Mouse (Mus musculus) neural tube, embryonic 11.5 days (tissue): ENCODE measurements around the gene Gsk3a. TPM values are rescaled to one million over a fixed set of nuclear protein-coding genes. Genes with fewer than 3 reads are reported as not detected.

Source experiments
- ATAC-seq: fragments of 200-750 bp; cut with Nextera tagmentation; 2 replicates; pipeline ENCODE4 v1.8.0; 2017; ENCODE audit warnings: moderate number of reproducible peaks, mild to moderate bottlenecking, moderate TSS enrichment, moderate library complexity; ENCODE audit not compliant: insufficient read depth, low FRiP score, low TSS enrichment
- DNase-seq: peaks from one replicate; pipeline ENCODE4 v3.0.0-alpha.2; 2015; ENCODE audit warnings: low spot score
- H3K27ac ChIP-seq: fragments of 300-500 bp; sonication (generic); 2 replicates; pipeline ENCODE4 v1.5.1; 2014; ENCODE audit warnings: low read depth, mild to moderate bottlenecking, low read length
- H3K27me3 ChIP-seq: fragments of 300-500 bp; sonication (generic); 2 replicates; pipeline ENCODE4 v1.6.1; 2014; ENCODE audit warnings: mild to moderate bottlenecking, low read length, mixed read lengths; ENCODE audit not compliant: control insufficient read depth, insufficient read depth
- H3K36me3 ChIP-seq: fragments of 300-500 bp; sonication (generic); 2 replicates; pipeline ENCODE4 v1.6.1; 2014; ENCODE audit warnings: mild to moderate bottlenecking, low read length, moderate library complexity, mixed read lengths; ENCODE audit not compliant: control insufficient read depth, insufficient read depth
- H3K4me1 ChIP-seq: fragments of 300-500 bp; sonication (generic); 2 replicates; pipeline ENCODE4 v1.6.1; 2014; ENCODE audit warnings: low read length, mixed read lengths; ENCODE audit not compliant: control insufficient read depth, insufficient read depth
- H3K4me2 ChIP-seq: fragments of 300-500 bp; sonication (generic); 2 replicates; pipeline ENCODE4 v1.6.1; 2014; ENCODE audit warnings: low read depth, mild to moderate bottlenecking, moderate library complexity
- H3K4me3 ChIP-seq: fragments of 300-500 bp; sonication (generic); 2 replicates; pipeline ENCODE4 v1.5.1; 2014; ENCODE audit warnings: low read depth, low read length
- H3K9ac ChIP-seq: fragments of 300-500 bp; sonication (generic); 2 replicates; pipeline ENCODE4 v1.6.1; 2014; ENCODE audit warnings: mild to moderate bottlenecking, low read length
- H3K9me3 ChIP-seq: fragments of 300-500 bp; sonication (generic); 2 replicates; pipeline ENCODE4 v1.6.1; 2016; ENCODE audit warnings: low read length; ENCODE audit not compliant: control insufficient read depth
- WGBS: fragments of 180-500 bp; shearing (Covaris S2); extraction: QIAGEN DNeasy Blood & Tissue Kit; methylation state at CpG from one replicate; pipeline ENCODE4 v1.1.7; 2014; 5-methylcytosine and 5-hydroxymethylcytosine counted together
- polyA plus RNA-seq: library from polyadenylated mRNA; unstranded; fragments of >200 nt; fragmentation: Nextera tagmentation; extraction: Ambion mirVana; gene quantifications from 2 replicates; pipeline ENCODE4 v1.2.1, GENCODE M21; 2014

The Gsk3a gene
- polyA plus RNA-seq, 1 experiment from 2014 or later, result 19.7 TPM

DNA sequence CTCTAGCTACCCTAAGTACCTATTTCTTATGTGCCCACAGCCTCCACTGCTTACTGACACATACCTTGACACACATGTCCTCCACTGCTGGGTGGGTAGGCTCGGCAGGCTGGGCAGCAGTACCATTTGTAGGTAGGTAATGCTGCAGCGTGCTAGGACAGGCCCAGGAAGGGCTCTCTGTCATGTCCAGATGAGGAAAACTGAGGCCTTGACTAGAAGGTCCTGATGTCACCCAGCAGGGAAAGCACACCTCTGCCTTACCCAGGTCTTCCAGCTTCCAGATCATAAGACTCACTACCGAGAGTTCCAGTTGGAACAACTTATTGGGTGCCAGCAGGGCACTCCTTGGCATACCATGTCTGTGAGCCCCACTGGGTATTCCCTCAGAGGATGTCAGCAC, 37.3 kb upstream of the Gsk3a start:
- Histone ChIP-seq H3K4me2 (no peak overlapping the region), H3K9me3 (no peaks in the 10 kb centered on the region), H3K27me3 (no peaks in the 10 kb centered on the region), H3K36me3 (no peaks in the 10 kb centered on the region; the same call in 1 of the 2 replicates), H3K4me1 (peaks cover 17% of the 10 kb centered on the region), H3K9ac (no peak overlapping the region), H3K4me3 (no peak overlapping the region), H3K27ac (no peak overlapping the region)
- 84% methylated on average over 3 of the region's 3 CpGs for WGBS
- ATAC-seq (no peak), DNase-seq (no peak)

DNA sequence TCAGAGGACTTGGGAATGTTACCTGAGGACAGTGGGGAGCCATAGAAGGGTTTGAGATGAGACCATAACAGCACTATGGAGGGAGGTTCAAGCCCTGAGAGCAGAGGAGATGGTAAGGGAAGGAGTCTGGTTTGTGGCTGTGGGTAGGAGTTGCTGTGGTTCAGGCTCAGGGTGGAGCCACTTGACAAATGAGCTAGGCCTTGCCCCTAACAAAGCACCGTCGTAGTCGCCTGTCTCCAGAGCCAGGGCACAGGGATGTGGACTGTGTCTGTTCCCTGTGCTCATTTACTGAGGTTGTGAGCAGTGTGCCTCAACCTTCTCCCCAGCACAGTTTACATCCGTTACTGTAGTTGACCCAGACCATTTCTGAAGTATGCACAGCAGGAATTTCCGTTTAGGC, 36.9 kb upstream of the Gsk3a start:
- H3K4me2 ChIP-seq, result no peak overlapping the region
- no peak overlapping the region for H3K9ac ChIP-seq
- no peaks in the 10 kb centered on the region for H3K9me3 ChIP-seq
- no peak for ATAC-seq
- no peaks in the 10 kb centered on the region for H3K27me3 ChIP-seq
- no peaks in the 10 kb centered on the region; the same call in 1 of the 2 replicates for H3K36me3 ChIP-seq
- no peak overlapping the region for H3K4me3 ChIP-seq
- DNase-seq, result no peak
- 60% methylated on average over 5 of the region's 5 CpGs for WGBS
- peaks cover 13% of the 10 kb centered on the region for H3K4me1 ChIP-seq
- H3K27ac ChIP-seq, result no peak overlapping the region

DNA sequence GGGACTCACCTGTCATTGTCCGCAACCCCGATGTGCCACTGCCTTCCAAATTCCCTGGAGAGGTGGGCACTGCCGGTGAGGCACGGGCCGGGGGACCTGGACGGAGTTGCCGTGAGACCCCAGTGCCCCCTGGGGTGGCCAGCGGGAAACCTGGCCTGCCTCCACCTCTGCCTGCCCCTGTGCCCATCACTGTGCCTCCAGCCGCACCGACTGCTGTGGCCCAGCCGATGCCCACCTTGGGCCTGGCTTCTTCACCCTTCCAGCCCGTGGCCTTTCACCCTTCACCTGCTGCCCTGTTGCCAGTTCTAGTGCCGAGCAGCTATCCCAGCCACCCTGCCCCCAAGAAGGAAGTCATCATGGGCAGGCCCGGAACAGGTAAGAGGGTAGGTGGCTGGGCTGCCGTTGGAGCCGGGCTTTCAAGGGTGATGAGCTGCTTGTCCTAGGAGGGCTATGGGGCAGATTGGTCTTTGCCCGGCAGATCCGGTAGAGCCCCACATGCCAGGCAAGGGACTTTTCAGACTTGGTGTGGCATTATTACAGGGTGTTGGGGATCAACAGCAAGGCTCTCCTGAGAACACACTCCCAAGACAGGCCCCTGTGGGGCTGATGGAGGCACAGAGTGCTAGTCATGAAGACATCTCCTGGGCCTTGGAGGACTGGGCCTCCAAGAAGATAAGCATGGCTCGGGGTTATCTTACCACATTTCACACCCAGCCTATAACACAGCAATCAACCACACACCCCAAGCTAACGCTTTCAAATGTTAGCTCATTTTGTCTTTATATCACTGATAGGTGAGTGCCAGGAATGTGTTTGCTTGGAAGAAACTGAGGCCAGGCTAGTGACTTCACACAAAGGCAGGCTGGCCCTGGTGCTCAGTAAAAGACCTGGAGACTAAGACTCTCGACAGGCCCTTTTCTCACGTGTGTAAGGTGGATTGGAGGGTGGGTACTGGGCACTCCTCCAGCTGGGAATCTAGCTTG, 35.9 kb upstream of the Gsk3a start:
- no peaks in the 10 kb centered on the region for H3K27me3 ChIP-seq
- H3K9ac ChIP-seq, result peak overlapping the region; percentile 14; the same call in 1 of the 2 replicates
- no peak overlapping the region for H3K4me3 ChIP-seq
- no peak overlapping the region for H3K27ac ChIP-seq
- no peaks in the 10 kb centered on the region for H3K9me3 ChIP-seq
- peaks cover 16% of the 10 kb centered on the region; the same call in 1 of the 2 replicates for H3K4me1 ChIP-seq
- WGBS, result 90% methylated on average over 22 of the region's 22 CpGs
- H3K36me3 ChIP-seq, result no peaks in the 10 kb centered on the region; the same call in 1 of the 2 replicates
- no peak overlapping the region for H3K4me2 ChIP-seq
- DNase-seq, result no peak
- no peak for ATAC-seq

DNA sequence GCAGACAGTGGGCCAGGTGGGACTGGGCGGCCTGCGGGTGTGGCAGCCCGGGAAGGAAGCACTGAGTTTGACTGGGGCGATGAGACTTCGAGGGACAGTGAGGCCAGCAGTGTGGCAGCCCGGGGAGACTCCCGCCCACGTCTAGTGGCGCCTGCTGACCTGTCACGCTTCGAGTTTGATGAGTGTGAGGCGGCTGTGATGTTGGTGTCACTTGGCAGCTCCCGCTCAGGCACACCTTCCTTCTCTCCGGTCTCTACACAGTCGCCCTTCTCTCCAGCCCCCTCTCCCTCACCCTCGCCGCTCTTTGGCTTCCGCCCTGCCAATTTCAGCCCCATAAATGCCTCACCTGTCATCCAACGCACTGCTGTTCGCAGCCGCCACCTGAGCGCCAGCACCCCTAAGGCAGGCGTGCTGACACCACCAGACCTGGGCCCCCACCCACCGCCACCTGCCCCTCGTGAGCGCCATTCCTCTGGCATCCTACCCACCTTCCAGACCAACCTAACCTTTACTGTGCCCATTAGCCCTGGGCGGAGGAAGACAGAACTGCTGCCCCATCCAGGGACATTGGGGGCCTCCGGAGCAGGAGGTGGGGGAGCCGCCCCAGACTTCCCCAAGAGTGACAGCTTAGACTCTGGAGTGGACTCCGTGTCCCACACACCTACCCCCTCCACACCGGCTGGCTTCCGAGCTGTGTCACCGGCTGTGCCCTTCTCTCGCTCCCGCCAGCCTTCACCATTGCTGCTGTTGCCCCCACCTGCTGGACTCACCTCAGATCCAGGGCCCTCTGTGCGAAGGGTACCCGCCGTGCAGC, 35.0 kb upstream of the Gsk3a start:
- H3K4me1 ChIP-seq, result peaks cover 13% of the 10 kb centered on the region; the same call in 1 of the 2 replicates
- WGBS, result 88% methylated on average over 36 of the region's 38 CpGs
- no peak overlapping the region for H3K9ac ChIP-seq
- H3K9me3 ChIP-seq, result no peaks in the 10 kb centered on the region
- H3K4me2 ChIP-seq, result no peak overlapping the region
- H3K27me3 ChIP-seq, result no peaks in the 10 kb centered on the region
- no peak overlapping the region for H3K4me3 ChIP-seq
- H3K36me3 ChIP-seq, result no peaks in the 10 kb centered on the region; the same call in 1 of the 2 replicates
- no peak for ATAC-seq
- no peak overlapping the region for H3K27ac ChIP-seq
- DNase-seq, result no peak

DNA sequence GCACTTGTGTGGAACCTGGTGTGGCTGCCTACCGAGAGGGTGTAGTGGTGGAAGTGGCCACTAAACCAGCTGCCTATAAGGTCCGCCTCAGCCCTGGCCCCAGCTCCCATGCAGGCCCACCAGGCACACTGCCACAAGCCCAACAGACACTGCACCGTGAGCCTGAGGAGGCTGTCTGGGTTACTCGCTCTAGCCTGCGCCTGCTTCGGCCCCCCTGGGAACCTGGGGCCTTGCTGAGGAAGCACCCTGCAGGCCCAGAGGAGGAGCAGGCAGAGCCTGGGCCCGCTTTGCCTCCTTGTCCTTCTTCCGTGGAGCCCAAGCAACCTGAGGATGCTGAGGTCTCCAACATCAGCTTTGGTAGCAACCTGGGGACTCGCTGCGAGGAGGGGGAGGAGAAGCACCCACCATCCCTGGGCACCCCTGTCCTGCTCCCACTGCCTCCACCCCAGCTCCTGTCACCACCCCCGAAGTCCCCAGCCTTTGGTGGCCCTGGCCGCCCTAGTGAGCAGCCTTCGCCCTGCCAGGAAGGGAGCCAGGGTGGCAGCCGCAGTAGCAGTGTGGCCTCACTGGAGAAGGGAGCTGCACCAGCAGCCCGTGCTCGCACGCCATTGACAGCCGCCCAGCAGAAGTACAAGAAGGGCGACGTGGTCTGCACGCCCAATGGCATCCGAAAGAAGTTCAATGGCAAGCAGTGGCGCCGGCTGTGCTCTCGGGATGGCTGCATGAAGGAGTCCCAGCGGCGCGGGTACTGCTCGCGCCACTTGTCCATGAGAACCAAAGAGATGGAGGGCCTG, 34.2 kb upstream of the Gsk3a start:
- Histone ChIP-seq H3K36me3 (no peaks in the 10 kb centered on the region; the same call in 1 of the 2 replicates), H3K9me3 (no peaks in the 10 kb centered on the region), H3K9ac (no peak overlapping the region), H3K4me3 (no peak overlapping the region), H3K27me3 (no peaks in the 10 kb centered on the region), H3K27ac (no peak overlapping the region), H3K4me1 (peaks cover 11% of the 10 kb centered on the region; the same call in 1 of the 2 replicates), H3K4me2 (no peak overlapping the region)
- DNase-seq (no peak), ATAC-seq (no peak)
- 91% methylated on average over 30 of the region's 30 CpGs for WGBS

DNA sequence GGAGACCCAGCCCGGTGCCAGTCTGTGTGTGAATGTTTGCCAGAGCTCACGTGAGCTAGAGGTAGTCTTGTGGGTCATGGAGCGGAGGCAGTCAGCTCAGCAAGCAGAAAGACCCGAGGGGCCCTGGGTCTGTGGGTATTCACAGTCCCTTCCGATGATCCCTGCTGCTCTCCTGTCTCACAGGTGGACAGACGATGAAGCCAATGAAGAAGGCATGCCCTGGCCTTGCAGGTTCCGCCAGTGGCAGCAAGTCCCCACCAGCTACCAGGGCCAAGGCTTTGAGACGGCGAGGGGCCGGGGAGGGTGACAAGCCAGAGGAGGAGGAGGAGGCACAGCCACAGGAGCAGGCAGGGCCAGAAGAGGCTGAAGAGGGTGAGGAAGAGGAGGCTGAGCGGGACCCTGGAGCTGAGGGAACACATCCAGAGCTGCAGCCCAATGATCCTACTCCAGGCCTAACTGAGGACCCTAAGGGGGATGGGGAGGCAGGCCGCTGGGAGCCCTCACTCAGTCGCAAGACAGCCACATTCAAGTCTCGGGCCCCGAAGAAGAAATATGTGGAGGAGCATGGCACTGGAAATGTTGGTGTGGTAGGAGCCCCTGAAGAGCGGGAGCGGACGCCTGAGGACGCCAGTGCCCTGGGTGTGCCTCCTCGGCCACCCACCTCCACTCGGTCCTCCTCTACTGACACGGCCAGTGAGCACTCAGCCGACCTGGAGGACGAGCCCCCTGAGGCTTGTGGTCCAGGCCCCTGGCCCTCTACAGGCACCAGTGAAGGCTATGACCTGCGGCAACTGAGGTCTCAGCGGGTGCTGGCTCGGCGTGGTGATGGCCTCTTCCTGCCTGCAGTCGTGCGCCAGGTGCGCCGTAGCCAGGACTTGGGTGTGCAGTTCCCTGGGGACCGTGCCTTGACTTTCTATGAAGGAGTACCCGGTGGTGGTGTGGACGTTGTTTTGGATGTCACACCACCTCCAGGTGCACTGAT, 33.3 kb upstream of the Gsk3a start:
- H3K4me3 ChIP-seq, result no peak overlapping the region
- no peaks in the 10 kb centered on the region for H3K27me3 ChIP-seq
- no peak overlapping the region for H3K4me2 ChIP-seq
- no peaks in the 10 kb centered on the region; the same call in 1 of the 2 replicates for H3K36me3 ChIP-seq
- H3K9me3 ChIP-seq, result no peaks in the 10 kb centered on the region
- H3K27ac ChIP-seq, result no peak overlapping the region
- WGBS, result 92% methylated on average over 35 of the region's 35 CpGs
- no peak for ATAC-seq
- H3K4me1 ChIP-seq, result peaks cover 10% of the 10 kb centered on the region; the same call in 1 of the 2 replicates
- H3K9ac ChIP-seq, result no peak overlapping the region
- no peak for DNase-seq

DNA sequence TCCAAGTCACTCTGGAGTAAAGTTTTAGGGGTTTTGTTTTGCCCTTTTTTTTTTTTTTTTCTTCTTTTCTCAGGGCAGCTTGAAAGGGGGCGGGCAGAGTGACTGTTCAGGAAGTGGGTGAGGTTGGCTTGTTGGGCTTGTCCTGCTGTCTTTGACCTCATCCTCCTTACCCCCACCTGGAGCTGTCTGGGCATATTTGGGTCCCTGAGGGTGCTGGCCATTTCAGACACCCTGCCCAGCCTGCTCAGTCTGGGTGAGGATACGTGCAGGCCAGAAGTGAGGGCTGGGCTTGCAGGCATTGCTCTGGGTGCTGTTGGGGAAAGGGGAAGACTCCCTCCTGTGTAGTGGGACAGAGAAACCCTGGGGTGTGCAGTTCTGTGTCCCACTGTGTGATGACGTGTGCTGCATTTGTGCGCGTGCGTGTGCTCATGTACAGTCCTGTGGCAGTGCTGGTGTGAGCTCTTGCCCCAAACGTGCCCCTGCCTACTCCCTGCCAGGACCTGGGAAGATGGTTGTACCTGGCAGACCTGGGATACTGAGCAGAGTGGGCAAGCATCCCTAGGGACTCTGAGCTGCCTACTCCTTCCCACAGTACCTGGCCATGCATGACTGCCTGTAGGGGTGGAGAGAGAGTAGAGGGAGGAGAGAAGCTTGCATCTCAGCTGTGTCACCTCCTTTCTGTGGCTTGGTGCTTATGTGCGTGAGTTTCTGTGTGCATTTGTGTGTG, 32.1 kb upstream of the Gsk3a start:
- H3K4me3 ChIP-seq, result no peak overlapping the region
- no peak overlapping the region; the same call in 1 of the 2 replicates for H3K9ac ChIP-seq
- H3K36me3 ChIP-seq, result no peaks in the 10 kb centered on the region; the same call in 1 of the 2 replicates
- WGBS, result 87% methylated on average over 8 of the region's 8 CpGs
- H3K27me3 ChIP-seq, result no peaks in the 10 kb centered on the region
- H3K27ac ChIP-seq, result no peak overlapping the region
- DNase-seq (no peak), ATAC-seq (no peak)
- no peaks in the 10 kb centered on the region for H3K9me3 ChIP-seq
- peak overlapping the region; percentile 16; the same call in 1 of the 2 replicates for H3K4me2 ChIP-seq
- peaks cover 6% of the 10 kb centered on the region; the same call in 1 of the 2 replicates for H3K4me1 ChIP-seq
